Mouse (Mus musculus): ENCODE measurements around the gene Mefv. TPM values are rescaled to one million over a fixed set of nuclear protein-coding genes. Genes with fewer than 3 reads are reported as not detected.
A peak's percentile ranks its signal among the peaks of the same experiment; 100 is the strongest.
"Not testable (repeated sequence)": the region's sequence is repeated elsewhere in the genome, so short reads cannot be mapped to it uniquely, and the experiment has no call there.

Gene Mefv
- polyA plus RNA-seq (2012; rRNA removed), result not detected in 2 replicates

DNA sequence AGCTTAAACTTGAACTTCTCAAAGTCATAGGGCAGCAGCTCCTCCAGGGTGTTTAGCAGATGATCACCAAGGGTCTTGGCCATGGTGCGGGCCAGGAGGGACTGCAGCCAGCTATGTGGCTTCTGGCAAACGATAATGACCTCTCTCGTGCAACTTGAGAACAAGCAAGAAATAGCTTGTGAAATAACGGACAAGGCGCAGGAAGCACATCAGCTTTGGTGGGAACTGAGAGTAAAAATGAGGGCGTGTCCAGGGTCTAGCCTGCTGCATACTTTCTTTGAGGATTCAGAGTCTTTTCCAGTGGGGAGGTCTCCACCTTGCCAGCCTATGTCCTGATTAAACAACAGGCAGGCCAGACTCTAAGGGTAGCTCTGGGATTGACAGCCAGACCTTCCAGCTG lies at the start of gene Mefv:
TSS of gene Mefv (minus strand) at position 118 of the 400 bp plus-strand sequence.
- DNase-seq (ENCODE audit: extremely low spot score in 1 of 2, low spot score in 1 of 2), result no peak

DNA sequence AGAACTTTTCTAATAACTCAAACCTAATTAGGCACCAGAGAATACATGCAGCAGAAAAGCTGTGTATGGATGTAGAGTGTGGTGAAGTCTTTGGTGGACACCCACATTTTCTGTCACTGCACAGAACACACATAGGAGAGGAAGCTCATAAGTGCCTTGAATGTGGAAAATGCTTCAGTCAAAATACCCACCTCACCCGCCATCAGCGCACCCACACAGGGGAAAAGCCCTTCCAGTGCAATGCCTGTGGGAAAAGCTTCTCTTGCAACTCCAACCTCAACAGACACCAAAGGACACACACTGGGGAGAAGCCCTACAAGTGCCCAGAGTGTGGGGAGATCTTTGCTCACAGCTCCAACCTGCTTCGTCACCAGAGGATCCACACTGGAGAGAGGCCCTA lies 31.1 kb upstream of the Mefv start:
- DNase-seq (ENCODE audit: extremely low spot score in 1 of 2, low spot score in 1 of 2), result no peak

DNA sequence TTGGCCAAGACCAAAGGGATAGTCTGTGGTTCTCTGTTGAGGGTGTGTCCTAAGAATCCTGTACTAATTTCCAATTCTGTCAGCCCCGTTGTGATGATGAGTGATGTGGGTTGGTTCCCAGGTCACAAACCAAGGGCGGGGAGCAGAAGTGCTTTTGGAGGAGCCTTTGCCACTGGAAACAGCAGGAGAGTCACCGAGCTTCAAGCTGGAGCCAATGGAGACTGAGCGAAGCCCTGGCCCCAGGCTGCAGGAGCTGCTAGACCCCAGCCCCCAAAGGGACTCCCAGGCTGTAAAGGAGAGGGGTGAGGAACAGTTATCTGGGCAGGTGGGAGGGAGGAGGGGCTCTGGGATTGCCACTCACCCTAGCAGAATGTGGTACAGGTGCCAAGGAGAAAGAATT lies 27.8 kb upstream of the Mefv start:
- no peak for DNase-seq (ENCODE audit: extremely low spot score in 1 of 2, low spot score in 1 of 2)

DNA sequence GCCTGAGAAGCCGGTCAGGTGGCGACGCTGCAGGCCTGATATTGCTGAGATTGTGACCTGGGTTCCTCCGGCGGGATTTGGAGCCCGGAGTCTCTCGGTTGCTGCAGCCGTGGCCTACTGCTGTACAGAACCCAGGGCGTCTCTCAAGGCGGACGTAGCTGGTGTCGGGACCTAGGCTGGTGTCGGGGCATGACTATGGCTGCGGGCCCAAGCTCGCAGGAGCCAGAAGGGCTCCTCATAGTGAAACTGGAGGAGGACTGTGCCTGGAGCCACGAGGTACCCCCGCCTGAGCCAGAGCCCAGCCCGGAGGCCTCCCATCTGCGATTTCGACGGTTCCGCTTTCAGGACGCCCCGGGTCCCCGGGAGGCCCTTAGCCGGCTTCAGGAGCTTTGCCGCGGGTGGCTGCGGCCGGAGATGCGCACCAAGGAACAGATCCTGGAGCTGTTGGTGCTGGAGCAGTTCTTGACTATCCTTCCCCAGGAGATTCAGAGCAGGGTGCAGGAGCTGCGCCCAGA lies 26.3 kb upstream of the Mefv start:
- DNase-seq (ENCODE audit: extremely low spot score in 1 of 2, low spot score in 1 of 2), result no peak

DNA sequence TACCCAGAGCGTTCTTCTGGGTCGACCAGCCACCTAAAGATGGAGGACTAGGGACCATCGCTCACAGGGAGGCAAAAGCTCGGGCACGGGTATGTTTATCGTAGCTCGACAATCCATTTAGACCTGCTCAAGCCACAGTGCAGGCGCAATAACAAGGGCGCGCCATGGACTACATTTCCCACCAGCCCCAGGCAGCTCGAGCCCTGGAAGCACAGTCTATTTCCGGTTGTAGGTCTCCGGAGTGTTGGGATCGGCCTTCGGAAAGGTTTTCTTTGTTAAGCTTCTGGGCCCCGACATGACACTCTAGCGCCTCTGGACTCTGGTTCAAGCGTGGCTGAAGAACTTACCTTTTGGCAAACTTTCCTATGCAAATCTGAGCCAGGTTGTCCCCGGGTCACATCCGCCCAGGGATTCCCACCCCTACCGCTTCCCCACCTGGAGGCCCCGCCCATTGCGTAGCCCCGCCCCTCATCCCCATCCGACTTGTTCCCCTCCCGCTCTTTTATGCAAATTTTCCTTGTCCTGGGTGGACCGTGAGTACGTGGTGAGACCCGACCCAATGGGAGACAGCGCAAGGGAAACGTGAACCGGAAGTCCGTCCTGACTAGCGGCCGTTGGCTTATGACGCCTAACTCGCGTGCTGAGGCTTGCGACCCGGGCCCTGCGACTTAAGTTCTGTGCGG lies 25.7 kb upstream of the Mefv start, which contains the start of gene Zfp263:
TSS of gene Zfp263 (plus strand) at position 591 of the 683 bp plus-strand sequence.
- peak; percentile 94 to 95 for DNase-seq (ENCODE audit: extremely low spot score in 1 of 2, low spot score in 1 of 2)

DNA sequence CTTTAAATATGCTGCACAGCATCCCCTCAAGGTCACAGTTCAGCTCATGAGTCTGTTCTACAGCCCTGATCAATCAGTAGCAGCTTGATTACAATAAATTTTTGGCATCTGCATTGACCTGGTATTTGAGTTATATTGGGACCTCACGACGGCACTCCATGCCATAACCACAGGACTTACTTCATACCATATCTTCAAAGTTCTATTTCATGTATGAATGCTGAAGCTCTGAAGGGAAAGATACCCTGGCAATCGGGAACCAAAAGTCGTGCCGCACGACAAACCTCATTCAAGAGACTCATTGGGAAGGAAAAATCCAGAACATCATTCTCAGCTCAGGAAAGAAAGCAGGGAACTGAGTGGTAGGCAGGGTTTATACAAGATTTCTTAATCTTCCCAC lies 24.6 kb upstream of the Mefv start:
- no peak for DNase-seq (ENCODE audit: extremely low spot score in 1 of 2, low spot score in 1 of 2)

DNA sequence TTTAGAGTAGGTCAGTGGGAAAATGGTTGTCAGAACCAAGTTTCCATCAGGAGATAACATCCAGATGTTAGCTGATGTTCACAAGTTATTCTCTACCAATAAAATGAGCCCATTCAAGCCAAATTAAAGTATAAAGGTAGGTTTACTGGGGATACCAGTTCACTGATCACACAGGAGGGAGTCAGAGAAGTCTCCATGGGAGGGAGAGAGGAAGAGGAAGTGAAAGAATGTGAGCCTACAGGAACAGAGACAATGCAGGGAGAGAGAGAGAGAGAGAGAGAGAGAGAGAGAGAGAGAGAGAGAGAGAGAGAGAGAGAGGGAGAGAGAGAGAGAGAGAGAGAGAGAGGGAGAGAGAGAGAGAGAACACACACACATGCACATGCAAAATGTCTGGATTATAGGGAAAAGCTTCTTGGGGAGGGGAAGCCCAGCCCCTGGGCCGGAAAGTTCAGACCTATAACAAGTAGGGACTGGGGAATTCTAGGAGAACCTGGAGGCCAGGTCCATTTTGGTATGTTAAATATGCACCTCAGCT lies 15.4 kb upstream of the Mefv start:
- DNase-seq (ENCODE audit: extremely low spot score in 1 of 2, low spot score in 1 of 2), result no peak

DNA sequence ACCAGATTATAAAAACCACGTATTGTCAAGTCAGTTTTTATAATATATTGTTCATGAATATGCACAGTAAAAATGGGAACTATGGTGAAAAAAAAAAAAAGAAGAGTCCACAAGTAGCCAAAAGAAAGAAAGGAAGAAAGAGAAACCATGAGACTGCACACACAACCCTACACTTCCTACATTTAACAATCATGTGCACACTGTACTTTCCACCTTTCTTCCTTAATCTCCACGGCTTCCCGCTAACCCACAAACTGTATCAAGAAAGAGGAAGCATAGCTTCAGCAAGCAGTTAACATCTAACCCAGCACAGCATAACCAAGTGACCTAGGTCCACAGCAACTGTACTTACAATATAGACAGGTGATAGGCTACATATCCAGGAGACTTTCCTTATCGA lies 14.7 kb upstream of the Mefv start:
- no peak for DNase-seq (ENCODE audit: extremely low spot score in 1 of 2, low spot score in 1 of 2)

DNA sequence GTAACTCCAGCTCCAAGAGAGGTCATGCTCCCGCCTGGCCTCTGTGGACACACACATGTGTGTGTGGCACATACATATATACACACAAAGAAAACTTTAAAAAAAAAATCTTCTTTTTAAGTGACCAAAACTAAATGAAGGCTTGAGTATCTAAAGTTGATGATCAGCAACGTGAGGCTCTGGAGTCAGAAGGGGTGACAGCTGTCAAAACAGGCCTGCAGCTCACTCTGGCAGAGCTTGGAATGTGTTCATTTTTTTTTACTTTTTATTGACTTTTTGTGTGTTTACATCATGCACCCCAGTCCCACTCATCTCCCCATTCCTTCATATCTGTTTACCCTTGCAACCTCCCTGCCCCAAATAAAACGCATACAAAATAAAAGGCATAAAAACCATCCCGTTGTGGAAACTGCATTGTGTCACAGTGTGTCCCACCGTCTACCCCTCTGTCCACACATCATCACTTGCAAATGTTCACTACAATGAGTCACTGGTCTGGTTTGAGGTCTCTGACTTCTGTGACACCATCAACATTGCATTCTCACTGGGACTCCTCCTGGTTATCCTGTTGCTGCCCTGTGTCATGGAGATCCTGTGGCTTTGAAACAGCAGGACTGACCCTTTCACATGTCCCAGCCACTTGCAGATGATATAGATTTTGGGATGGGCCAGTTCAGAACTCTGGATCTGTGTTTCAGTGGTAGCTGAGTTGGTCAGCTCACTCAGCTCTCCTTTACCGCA lies 10.3 kb upstream of the Mefv start:
- DNase-seq (ENCODE audit: extremely low spot score in 1 of 2, low spot score in 1 of 2), result no peak

DNA sequence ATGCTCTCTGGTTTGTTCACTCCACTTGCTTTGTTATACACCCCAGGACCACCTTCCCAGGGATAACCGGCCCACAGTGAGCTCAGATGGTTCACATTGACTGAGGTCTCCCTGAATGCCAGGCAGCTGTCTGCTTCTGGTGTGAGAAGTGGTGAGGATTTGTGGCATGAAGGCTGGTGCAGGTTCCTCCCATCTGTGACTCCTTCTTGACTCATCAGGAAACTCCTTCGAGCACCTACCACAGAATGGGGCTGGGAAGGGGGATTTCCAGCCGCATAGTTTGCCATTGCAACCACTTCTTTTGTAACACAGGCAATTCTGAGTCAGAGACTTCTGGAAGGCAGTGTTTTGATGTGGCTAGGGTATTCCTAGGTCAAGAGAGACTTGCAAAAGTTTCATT lies 5.3 kb upstream of the Mefv start:
- no peak for DNase-seq (ENCODE audit: extremely low spot score in 1 of 2, low spot score in 1 of 2)

DNA sequence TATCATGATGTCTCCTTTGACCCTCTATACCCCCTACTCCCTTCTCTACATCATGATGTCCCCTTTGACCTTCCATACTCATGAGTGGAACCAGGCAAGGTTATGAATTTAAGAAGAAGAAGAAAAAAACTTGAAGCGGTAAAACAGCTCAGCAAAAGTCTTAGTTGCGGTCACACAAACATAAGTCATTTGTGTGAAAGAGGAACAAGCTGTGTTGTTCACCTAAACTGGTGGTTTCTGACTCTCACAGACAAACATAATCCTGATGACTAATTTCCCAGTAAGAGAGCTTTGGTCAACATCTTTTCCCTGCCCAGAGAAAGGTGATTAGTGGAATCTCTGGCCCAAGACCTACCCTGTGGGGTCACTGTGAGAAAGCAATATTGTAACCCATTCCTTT lies 3.2 kb downstream of the Mefv start:
- no peak for DNase-seq (ENCODE audit: extremely low spot score in 1 of 2, low spot score in 1 of 2)

DNA sequence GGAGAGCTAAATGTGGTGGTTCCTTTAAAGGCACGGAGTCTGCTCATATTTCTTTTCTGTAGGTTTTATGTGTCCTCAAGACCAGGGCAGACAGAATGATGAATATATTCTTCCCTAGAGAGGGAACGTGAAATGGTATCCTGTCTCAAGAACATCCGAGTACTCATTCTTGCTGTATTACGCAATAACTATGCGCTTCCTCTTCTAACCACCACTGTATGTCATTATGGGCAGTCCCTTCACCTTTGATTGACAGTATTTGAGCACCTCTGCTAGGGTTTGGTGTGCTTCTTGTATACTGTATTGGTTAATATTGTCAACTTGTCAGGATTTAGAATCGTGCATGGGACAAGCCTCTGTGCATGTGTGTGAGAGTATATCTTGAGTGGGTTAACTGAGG lies 11.2 kb downstream of the Mefv start:
- no peak for DNase-seq (ENCODE audit: extremely low spot score in 1 of 2, low spot score in 1 of 2)

DNA sequence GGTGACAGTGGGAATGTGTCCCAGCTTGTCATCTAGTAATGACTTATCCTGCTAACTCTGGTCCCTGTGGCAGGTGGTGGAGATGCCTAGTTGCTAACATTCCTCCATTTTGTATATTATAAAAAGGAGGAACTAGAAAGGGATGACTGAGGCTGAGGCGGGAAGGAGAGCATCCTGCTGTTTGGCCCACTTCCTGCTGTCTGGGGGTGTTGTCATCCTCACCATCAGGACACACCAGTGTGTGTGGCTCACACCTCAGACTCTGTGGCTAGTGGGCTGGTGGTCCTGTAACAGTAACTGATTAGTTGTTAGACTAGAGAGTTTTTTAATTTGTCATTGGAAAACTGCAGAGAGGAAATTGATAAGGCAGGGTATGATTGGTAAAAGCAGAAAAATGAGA lies 17.0 kb downstream of the Mefv start:
- DNase-seq (ENCODE audit: extremely low spot score in 1 of 2, low spot score in 1 of 2), result no peak

DNA sequence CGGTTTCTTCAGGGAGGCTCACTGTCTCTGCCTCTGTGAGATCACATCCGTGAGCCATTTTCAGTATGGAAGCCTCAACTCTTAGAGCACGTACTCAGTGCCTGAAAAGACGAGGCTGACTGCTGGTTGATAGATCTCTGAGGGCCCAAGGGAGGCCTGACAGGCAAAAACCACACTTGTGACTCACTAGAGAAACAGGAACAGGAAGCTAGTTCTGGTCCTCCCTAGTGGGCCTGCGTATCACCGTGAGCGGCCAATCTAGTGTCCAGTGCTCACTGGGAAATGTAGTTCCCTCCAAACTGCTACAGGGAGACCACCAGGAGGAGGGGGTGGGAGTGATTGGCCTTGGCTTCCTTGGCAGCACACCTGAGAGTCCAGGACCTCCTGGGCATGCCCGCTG lies 18.6 kb downstream of the Mefv start:
- no peak for DNase-seq (ENCODE audit: extremely low spot score in 1 of 2, low spot score in 1 of 2)

DNA sequence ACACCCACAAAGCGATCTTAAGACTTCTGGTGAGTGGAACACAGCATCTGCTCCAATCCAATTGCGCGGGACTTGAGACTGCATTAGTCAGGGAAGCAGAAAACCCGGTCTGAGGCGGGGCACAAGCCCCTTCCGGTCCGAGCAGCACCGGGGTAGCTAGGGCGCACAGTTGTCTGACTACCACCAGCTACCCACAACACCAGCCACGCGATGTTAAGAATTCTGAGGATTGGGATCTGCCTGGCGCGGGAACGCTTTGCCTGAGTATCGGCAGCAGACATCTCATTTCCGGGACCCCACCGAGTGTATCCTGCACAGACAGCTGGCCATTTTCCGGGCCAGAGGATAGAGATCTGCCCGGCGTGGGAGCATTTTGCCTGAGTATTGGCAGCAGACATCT lies 28.3 kb downstream of the Mefv start:
- not testable (repeated sequence) for DNase-seq (ENCODE audit: extremely low spot score in 1 of 2, low spot score in 1 of 2)

Other genes starting within 250 kb of the Mefv start
- gene Olfr161, start 127.1 kb downstream of the Mefv start, polyA plus RNA-seq (2012; rRNA removed), result not detected in 2 replicates
- 17.0 and 18.0 TPM in 2 replicates for gene Zfp263, start 26.0 kb upstream of the Mefv start, polyA plus RNA-seq (2012; rRNA removed)
- 0.11 TPM in 1 of 2 replicates, not detected in the other for gene Olfr15, start 112.8 kb upstream of the Mefv start, polyA plus RNA-seq (2012; rRNA removed)
- 2.9 and 3.4 TPM in 2 replicates for gene Zfp174, start 129.2 kb upstream of the Mefv start, polyA plus RNA-seq (2012; rRNA removed)
- gene Naa60, start 154.3 kb upstream of the Mefv start, polyA plus RNA-seq (2012; rRNA removed), result 114 and 116 TPM in 2 replicates
- gene Zfp597, start 166.5 kb upstream of the Mefv start, polyA plus RNA-seq (2012; rRNA removed), result 10.4 and 11.4 TPM in 2 replicates
- gene Gm20695, start 166.6 kb upstream of the Mefv start, polyA plus RNA-seq (2012; rRNA removed), result 0.44 and 0.76 TPM in 2 replicates
- gene 1700037C18Rik, start 190.6 kb upstream of the Mefv start, polyA plus RNA-seq (2012; rRNA removed), result 8.8 and 8.9 TPM in 2 replicates
- 28.1 and 32.0 TPM in 2 replicates for gene Cluap1, start 190.7 kb upstream of the Mefv start, polyA plus RNA-seq (2012; rRNA removed)